Mouse (Mus musculus): Measurements from ENCODE around the gene Ackr1. TPM values are rescaled to one million over a fixed set of nuclear protein-coding genes. Genes with fewer than 3 reads are reported as not detected.

Ackr1 gene
- polyA plus RNA-seq, 2 experiments, result 1.1 to 2.1 TPM

DNA sequence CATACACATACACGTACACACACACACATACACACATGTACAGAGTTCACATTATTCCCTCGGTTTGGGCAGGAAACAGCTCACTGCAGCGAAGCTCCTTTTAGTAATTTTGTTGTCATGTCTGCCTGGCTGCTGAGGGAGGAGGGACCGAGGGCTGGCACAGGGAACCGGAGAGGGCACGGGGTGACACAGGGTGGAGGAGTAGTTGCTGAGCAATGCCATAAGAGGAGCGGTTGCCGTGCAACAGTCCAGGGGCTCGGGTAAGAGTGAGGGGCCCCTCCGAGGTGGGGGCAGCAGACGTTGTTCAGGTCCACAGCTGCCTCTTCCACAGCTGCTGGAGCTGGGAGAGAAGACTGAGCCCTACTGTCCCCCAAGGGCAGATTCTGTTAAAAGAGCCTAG, 2.4 kb upstream of the Ackr1 start:
- no peak for DNase-seq (ENCODE audit: low spot score)
- no peak overlapping the region for H3K4me2 ChIP-seq (replicated peaks; ENCODE audit: low read depth, low read length, severe bottlenecking)
- H3K9me3 ChIP-seq (ENCODE audit: control insufficient read depth, low read length), result no peaks in the 10 kb centered on the region
- no peaks in the 10 kb centered on the region for H3K27me3 ChIP-seq (ENCODE audit: control insufficient read depth, insufficient read depth, low read length)
- H3K36me3 ChIP-seq (ENCODE audit: control insufficient read depth, insufficient read depth, low read length), result no peaks in the 10 kb centered on the region
- no peak for ATAC-seq (ENCODE audit: low FRiP score, low read depth)
- H3K4me3 ChIP-seq (replicated peaks; ENCODE audit: low read length), result no peak overlapping the region
- TF ChIP-seq POLR2A (IDR thresholded peaks at IDR 0.05; ENCODE audit: borderline replicate concordance, extremely low read depth, insufficient read depth, insufficient read length), result no peak
- H3K4me1 ChIP-seq (ENCODE audit: control insufficient read depth, insufficient read depth, low read length), result no peaks in the 10 kb centered on the region
- no peak overlapping the region for H3K9ac ChIP-seq (ENCODE audit: low read depth, low read length, severe bottlenecking)
- H3K27ac ChIP-seq (replicated peaks; ENCODE audit: low read depth, low read length), result no peak overlapping the region
- 72% methylated on average over 11 of the region's 11 CpGs for WGBS

DNA sequence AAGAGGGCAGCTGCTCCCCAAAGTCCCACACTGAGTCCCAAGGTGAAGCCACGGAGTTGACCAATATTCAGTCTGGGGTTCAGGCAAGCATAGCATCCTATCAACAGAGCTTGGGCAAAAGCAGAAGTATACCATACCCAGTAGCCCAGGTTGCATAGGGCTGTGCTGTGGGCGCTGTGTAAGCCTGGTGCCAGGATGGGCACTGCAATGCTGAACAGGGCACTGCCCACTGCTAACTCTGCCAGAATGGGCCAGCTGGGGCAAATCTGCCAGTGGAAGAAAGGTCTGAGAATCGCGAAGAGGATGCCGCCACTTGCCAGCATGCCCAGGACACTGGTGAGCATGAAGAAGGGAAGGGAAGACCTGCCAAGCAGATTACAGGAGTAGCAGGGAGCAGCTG, 1.1 kb downstream of the Ackr1 start:
- ATAC-seq (ENCODE audit: low FRiP score, low read depth) (no peak), DNase-seq (ENCODE audit: low spot score) (no peak)
- H3K27ac ChIP-seq (replicated peaks; ENCODE audit: low read depth, low read length), result no peak overlapping the region
- H3K4me2 ChIP-seq (replicated peaks; ENCODE audit: low read depth, low read length, severe bottlenecking), result no peak overlapping the region
- no peak overlapping the region for H3K4me3 ChIP-seq (replicated peaks; ENCODE audit: low read length)
- no peaks in the 10 kb centered on the region for H3K9me3 ChIP-seq (ENCODE audit: control insufficient read depth, low read length)
- TF ChIP-seq POLR2A (IDR thresholded peaks at IDR 0.05; ENCODE audit: borderline replicate concordance, extremely low read depth, insufficient read depth, insufficient read length), result no peak
- H3K4me1 ChIP-seq (ENCODE audit: control insufficient read depth, insufficient read depth, low read length), result no peaks in the 10 kb centered on the region
- no peaks in the 10 kb centered on the region for H3K27me3 ChIP-seq (ENCODE audit: control insufficient read depth, insufficient read depth, low read length)
- WGBS, result 89% methylated on average over 5 of the region's 5 CpGs
- no peak overlapping the region for H3K9ac ChIP-seq (ENCODE audit: low read depth, low read length, severe bottlenecking)
- H3K36me3 ChIP-seq (ENCODE audit: control insufficient read depth, insufficient read depth, low read length), result no peaks in the 10 kb centered on the region

DNA sequence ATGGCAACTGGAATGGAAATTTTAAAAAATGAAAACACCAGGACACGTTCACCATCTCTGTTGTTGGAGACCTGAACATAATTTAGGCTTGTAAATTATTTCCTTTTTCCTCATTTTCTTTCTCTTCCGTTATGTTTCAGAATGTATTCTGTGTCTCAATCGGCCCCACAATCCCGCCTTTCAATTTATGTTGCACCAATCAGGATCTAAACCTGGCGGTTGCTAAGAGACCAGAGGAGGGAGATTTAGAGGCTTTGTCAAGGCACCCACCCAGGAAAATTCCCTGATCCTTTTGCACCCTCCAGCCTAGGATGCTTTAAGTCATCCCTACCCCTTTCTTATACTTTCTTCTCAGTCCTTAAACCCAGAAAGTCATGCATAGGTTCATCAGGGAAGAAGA, 3.8 kb downstream of the Ackr1 start:
- H3K4me1 ChIP-seq (ENCODE audit: control insufficient read depth, insufficient read depth, low read length), result no peaks in the 10 kb centered on the region
- ATAC-seq (ENCODE audit: low FRiP score, low read depth) (no peak), DNase-seq (ENCODE audit: low spot score) (no peak)
- no peak for TF ChIP-seq POLR2A (IDR thresholded peaks at IDR 0.05; ENCODE audit: borderline replicate concordance, extremely low read depth, insufficient read depth, insufficient read length)
- WGBS, result 74% methylated on average over 5 of the region's 5 CpGs
- no peaks in the 10 kb centered on the region for H3K27me3 ChIP-seq (ENCODE audit: control insufficient read depth, insufficient read depth, low read length)
- H3K27ac ChIP-seq (replicated peaks; ENCODE audit: low read depth, low read length), result no peak overlapping the region
- H3K4me2 ChIP-seq (replicated peaks; ENCODE audit: low read depth, low read length, severe bottlenecking), result no peak overlapping the region
- H3K36me3 ChIP-seq (ENCODE audit: control insufficient read depth, insufficient read depth, low read length), result no peaks in the 10 kb centered on the region
- no peak overlapping the region for H3K9ac ChIP-seq (ENCODE audit: low read depth, low read length, severe bottlenecking)
- no peak overlapping the region for H3K4me3 ChIP-seq (replicated peaks; ENCODE audit: low read length)
- H3K9me3 ChIP-seq (ENCODE audit: control insufficient read depth, low read length), result no peaks in the 10 kb centered on the region

GRCm38 (mm10) chr1:173329185-173329584, 4.4 kb downstream of the Ackr1 start:
- no peak for DNase-seq (ENCODE audit: low spot score)
- Histone ChIP-seq H3K9ac (ENCODE audit: low read depth, low read length, severe bottlenecking) (no peak overlapping the region), H3K36me3 (ENCODE audit: control insufficient read depth, insufficient read depth, low read length) (no peaks in the 10 kb centered on the region), H3K4me1 (ENCODE audit: control insufficient read depth, insufficient read depth, low read length) (no peaks in the 10 kb centered on the region), H3K4me2 (replicated peaks; ENCODE audit: low read depth, low read length, severe bottlenecking) (no peak overlapping the region), H3K27ac (replicated peaks; ENCODE audit: low read depth, low read length) (no peak overlapping the region), H3K9me3 (ENCODE audit: control insufficient read depth, low read length) (no peaks in the 10 kb centered on the region), H3K4me3 (replicated peaks; ENCODE audit: low read length) (no peak overlapping the region), H3K27me3 (ENCODE audit: control insufficient read depth, insufficient read depth, low read length) (no peaks in the 10 kb centered on the region)
- TF ChIP-seq POLR2A (IDR thresholded peaks at IDR 0.05; ENCODE audit: borderline replicate concordance, extremely low read depth, insufficient read depth, insufficient read length), result no peak
- no peak for ATAC-seq (ENCODE audit: low FRiP score, low read depth)
- WGBS, result 53% methylated on average over 4 of the region's 4 CpGs

GRCm38 (mm10) chr1:173328446-173328845, 5.1 kb downstream of the Ackr1 start:
- Histone ChIP-seq H3K4me2 (replicated peaks; ENCODE audit: low read depth, low read length, severe bottlenecking) (no peak overlapping the region), H3K4me3 (replicated peaks; ENCODE audit: low read length) (no peak overlapping the region), H3K27me3 (ENCODE audit: control insufficient read depth, insufficient read depth, low read length) (no peaks in the 10 kb centered on the region), H3K9me3 (ENCODE audit: control insufficient read depth, low read length) (no peaks in the 10 kb centered on the region), H3K4me1 (ENCODE audit: control insufficient read depth, insufficient read depth, low read length) (no peaks in the 10 kb centered on the region), H3K9ac (ENCODE audit: low read depth, low read length, severe bottlenecking) (no peak overlapping the region), H3K27ac (replicated peaks; ENCODE audit: low read depth, low read length) (no peak overlapping the region), H3K36me3 (ENCODE audit: control insufficient read depth, insufficient read depth, low read length) (no peaks in the 10 kb centered on the region)
- DNase-seq (ENCODE audit: low spot score), result no peak
- ATAC-seq (ENCODE audit: low FRiP score, low read depth), result no peak
- WGBS, result 54% methylated on average over 8 of the region's 8 CpGs
- no peak for TF ChIP-seq POLR2A (IDR thresholded peaks at IDR 0.05; ENCODE audit: borderline replicate concordance, extremely low read depth, insufficient read depth, insufficient read length)

GRCm38 (mm10) chr1:173326552-173326951, 7.0 kb downstream of the Ackr1 start:
- Histone ChIP-seq H3K4me3 (replicated peaks; ENCODE audit: low read length) (no peak overlapping the region), H3K9ac (ENCODE audit: low read depth, low read length, severe bottlenecking) (no peak overlapping the region), H3K36me3 (ENCODE audit: control insufficient read depth, insufficient read depth, low read length) (no peaks in the 10 kb centered on the region), H3K27me3 (ENCODE audit: control insufficient read depth, insufficient read depth, low read length) (no peaks in the 10 kb centered on the region), H3K27ac (replicated peaks; ENCODE audit: low read depth, low read length) (no peak overlapping the region), H3K4me1 (ENCODE audit: control insufficient read depth, insufficient read depth, low read length) (no peaks in the 10 kb centered on the region), H3K4me2 (replicated peaks; ENCODE audit: low read depth, low read length, severe bottlenecking) (no peak overlapping the region), H3K9me3 (ENCODE audit: control insufficient read depth, low read length) (no peaks in the 10 kb centered on the region)
- 74% methylated on average over 1 of the region's 1 CpGs for WGBS
- no peak for ATAC-seq (ENCODE audit: low FRiP score, low read depth)
- no peak for DNase-seq (ENCODE audit: low spot score)
- TF ChIP-seq POLR2A (IDR thresholded peaks at IDR 0.05; ENCODE audit: borderline replicate concordance, extremely low read depth, insufficient read depth, insufficient read length), result no peak
